8 mouse cellular contexts compared by ENCODE assay signal in genomic region chr11:68417831-68418230, GRCm38 (mm10). TPM values are rescaled to one million over a fixed set of nuclear protein-coding genes. Genes with fewer than 3 reads are reported as not detected.
DNase-seq lines count a peak whose midpoint lies in the region; ATAC-seq and TF ChIP-seq lines count a peak whose summit lies in the region.
"Had no signal": no experiment of that assay in that cellular context is flagged by ENCODE, and none has a peak within 500 bp of the region (broad histone marks: within the 10 kb centered on the region; RNA-seq: fewer than 3 reads in every experiment).

No protein-coding gene starts in this region.

- TF ChIP-seq EP300 in CH12.LX (IDR thresholded peaks at IDR 0.05; ENCODE audit: low read length), result no peak

- no peak for ATAC-seq in kidney, embryonic 15.5 days (replicated peaks; ENCODE audit: low FRiP score)
- peak; percentile 91 for ATAC-seq in activated CD4-positive, CD25-positive, alpha-beta regulatory T cell, adult 4 months

- peak; percentile 40 to 60 for DNase-seq in kidney, postnatal 4 days
- DNase-seq in CH12.LX (ENCODE audit: extremely low read depth), result peak; percentile 60
- peak; percentile 86 for DNase-seq in induced T-regulatory cell, adult 2 months (ENCODE audit: low read depth)
- peak; percentile 64 for DNase-seq in retina, postnatal 1 day
- no peak for DNase-seq in ovary, postnatal 36 days (ENCODE audit: low spot score)

- no peaks in the 10 kb centered on the region for H3K27me3 ChIP-seq in kidney, embryonic 15.5 days
- no peaks in the 10 kb centered on the region for H3K27me3 ChIP-seq in CH12.LX (replicated peaks)
- H3K27me3 ChIP-seq: liver, embryonic 15.5 days had no signal

- H3K36me3 ChIP-seq in kidney, embryonic 15.5 days, result no peaks in the 10 kb centered on the region
- H3K36me3 ChIP-seq in CH12.LX (replicated peaks in 1 of 2; ENCODE audit: control insufficient read depth in 1 of 2, insufficient read depth in 1 of 2, low read length in 1 of 2), result no peaks in the 10 kb centered on the region
- H3K36me3 ChIP-seq: liver, embryonic 15.5 days had no signal

- no peak overlapping the region for H3K27ac ChIP-seq in kidney, embryonic 15.5 days
- no peak overlapping the region for H3K27ac ChIP-seq in CH12.LX (ENCODE audit: insufficient read depth, low read depth)
- H3K27ac ChIP-seq: liver, embryonic 15.5 days had no signal

- no peak overlapping the region for H3K4me3 ChIP-seq in kidney, embryonic 15.5 days (replicated peaks)
- H3K4me3 ChIP-seq in CH12.LX (replicated peaks in 1 of 3; ENCODE audit: low read depth in 2 of 3, low read length in 2 of 3, poor library complexity in 1 of 3), result no peak overlapping the region
- H3K4me3 ChIP-seq: liver, embryonic 15.5 days had no signal

- no peaks in the 10 kb centered on the region for H3K4me1 ChIP-seq in kidney, embryonic 15.5 days
- H3K4me1 ChIP-seq in CH12.LX (ENCODE audit: control insufficient read depth in 1 of 2, insufficient read depth in 2 of 2), result peaks cover 0 to 7% of the 10 kb centered on the region in 2 experiments; a peak in 2 of 4 replicates
- H3K4me1 ChIP-seq: liver, embryonic 15.5 days had no signal

- no peak overlapping the region for H3K4me2 ChIP-seq in kidney, embryonic 15.5 days
- H3K4me2 ChIP-seq in CH12.LX (ENCODE audit: insufficient read depth, low read depth, poor library complexity, severe bottlenecking), result 0 out of 2 replicates have a peak overlapping the region, but pooled peaks have one; percentile 2
- H3K4me2 ChIP-seq: liver, embryonic 15.5 days had no signal

- in situ Hi-C loops in CH12.LX (cut with MboI; ENCODE audit: low pct_ligation_motif_present, low pct_unique_long_range_greater_than_20kb, low sequenced_read_pairs), result no loop called here

- no peak overlapping the region for H3K9ac ChIP-seq in kidney, embryonic 15.5 days
- H3K9ac ChIP-seq in CH12.LX (ENCODE audit: insufficient read depth, low read depth), result no peak overlapping the region
- H3K9ac ChIP-seq: liver, embryonic 15.5 days had no signal

- peak; percentile 94 to 98 for TF ChIP-seq CTCF in CH12.LX (conservative IDR thresholded peaks at IDR 0.05 in 1 of 2, IDR thresholded peaks at IDR 0.05 in 1 of 2; ENCODE audit: low read depth in 2 of 2, low read length in 2 of 2)

- dilution Hi-C loops in CH12.LX (cut with MboI; ENCODE audit: extremely low pct_ligation_motif_present, extremely low pct_unique_long_range_greater_than_20kb, low sequenced_read_pairs), result no loop called here

- H3K79me2 ChIP-seq in CH12.LX (replicated peaks; ENCODE audit: control insufficient read depth, extremely low read depth, insufficient read depth, poor library complexity, severe bottlenecking), result no peaks in the 10 kb centered on the region

- TF ChIP-seq RAD21 in CH12.LX (IDR thresholded peaks at IDR 0.05; ENCODE audit: low read depth, low read length), result peak; percentile 64

- TF ChIP-seq POLR2A in CH12.LX (IDR thresholded peaks at IDR 0.05; ENCODE audit: low read depth, low read length), result no peak

- no peaks in the 10 kb centered on the region; the same call in 1 of the 2 replicates for H3K9me3 ChIP-seq in kidney, embryonic 15.5 days (replicated peaks)
- H3K9me3 ChIP-seq in CH12.LX (replicated peaks; ENCODE audit: low read length), result peaks cover 11% of the 10 kb centered on the region
- H3K9me3 ChIP-seq: liver, embryonic 15.5 days had no signal

- 45% methylated on average over 9 of the region's 9 CpGs for WGBS in kidney, embryonic 15.5 days

TF ChIP-seq in CH12.LX, 34 proteins besides CTCF, POLR2A, EP300 and RAD21:
- TF ChIP-seq ZNF384 (IDR thresholded peaks at IDR 0.05; ENCODE audit: low read depth, low read length) (no peak), RCOR1 (conservative IDR thresholded peaks at IDR 0.05; ENCODE audit: low read depth, low read length) (no peak), UBTF (IDR thresholded peaks at IDR 0.05; ENCODE audit: low read depth, low read length) (no peak), TBP (conservative IDR thresholded peaks at IDR 0.05; ENCODE audit: low read depth, low read length) (no peak), USF2 (conservative IDR thresholded peaks at IDR 0.05; ENCODE audit: low read depth, low read length) (no peak), ZKSCAN1 (IDR thresholded peaks at IDR 0.05; ENCODE audit: borderline replicate concordance, low read depth, low read length) (no peak), ZC3H11A (IDR thresholded peaks at IDR 0.05; ENCODE audit: low read depth, low read length) (peak; percentile 8; the same call in 1 of the 2 replicates), JUND (conservative IDR thresholded peaks at IDR 0.05; ENCODE audit: low read depth, low read length) (0 out of 2 replicates have a peak, but pooled peaks have one; percentile 22), ELF1 (IDR thresholded peaks at IDR 0.05; ENCODE audit: low read depth, low read length) (peak; percentile 79), MYC (IDR thresholded peaks at IDR 0.05; ENCODE audit: low read depth, low read length) (no peak), GABPA (IDR thresholded peaks at IDR 0.05; ENCODE audit: insufficient replicate concordance, low read depth, low read length) (no peak), MAFK (IDR thresholded peaks at IDR 0.05; ENCODE audit: insufficient replicate concordance, low read length) (no peak), POLR2AphosphoS2 (IDR thresholded peaks at IDR 0.05; ENCODE audit: low read depth, low read length) (no peak), CHD2 (IDR thresholded peaks at IDR 0.05; ENCODE audit: low read length) (no peak), NELFE (IDR thresholded peaks at IDR 0.05; ENCODE audit: low read depth, low read length) (peak; percentile 38; the same call in 1 of the 2 replicates), HCFC1 (IDR thresholded peaks at IDR 0.05; ENCODE audit: low read depth, low read length) (peak; percentile 18; the same call in 1 of the 2 replicates), MAZ (IDR thresholded peaks at IDR 0.05; ENCODE audit: low read depth, low read length) (no peak), MAX (IDR thresholded peaks at IDR 0.05; ENCODE audit: low read length) (no peak), MXI1 (IDR thresholded peaks at IDR 0.05; ENCODE audit: low read depth, low read length) (no peak), IRF4 (IDR thresholded peaks at IDR 0.05; ENCODE audit: low read depth, low read length) (0 out of 2 replicates have a peak, but pooled peaks have one; percentile 27), JUN (IDR thresholded peaks at IDR 0.05; ENCODE audit: insufficient read depth, low read depth, low read length) (no peak), ZMIZ1 (IDR thresholded peaks at IDR 0.05; ENCODE audit: low read depth, low read length) (no peak), SIN3A (IDR thresholded peaks at IDR 0.05; ENCODE audit: low read length) (no peak), MEF2A (IDR thresholded peaks at IDR 0.05; ENCODE audit: borderline replicate concordance, low read depth, low read length) (0 out of 2 replicates have a peak, but pooled peaks have one; percentile 46), PAX5 (IDR thresholded peaks at IDR 0.05; ENCODE audit: low read length) (no peak), BHLHE40 (IDR thresholded peaks at IDR 0.05; ENCODE audit: low read depth, low read length) (no peak), USF1 (IDR thresholded peaks at IDR 0.05; ENCODE audit: low read depth, low read length) (no peak), KAT2A (IDR thresholded peaks at IDR 0.05; ENCODE audit: insufficient replicate concordance, low read length) (no peak), SMC3 (IDR thresholded peaks at IDR 0.05; ENCODE audit: low read depth, low read length) (peak; percentile 93), NRF1 (IDR thresholded peaks at IDR 0.05; ENCODE audit: low read depth, low read length) (no peak), TCF12 (IDR thresholded peaks at IDR 0.05; ENCODE audit: low read depth, low read length) (no peak), CHD1 (IDR thresholded peaks at IDR 0.05; ENCODE audit: low read depth, low read length) (no peak), ETS1 (conservative IDR thresholded peaks at IDR 0.05; ENCODE audit: low read depth, low read length) (no peak), E2F4 (IDR thresholded peaks at IDR 0.05; ENCODE audit: insufficient replicate concordance, low read depth, low read length) (no peak)

RNA-seq across cellular contexts. Expression of gene Pik3r5, which starts 14.1 kb away (rescaled TPM):
- 0.57 and 0.68 TPM in 2 replicates for polyA plus RNA-seq in kidney, embryonic 15.5 days (2015; fragmentation: Nextera tagmentation; extraction: Ambion mirVana)
- total RNA-seq in CH12.LX (2012; rRNA removed), result 5.7 and 8.3 TPM in 2 replicates
- total RNA-seq in CH12.LX (2014; rRNA removed), result 2.9 and 3.5 TPM in 2 replicates
- polyA plus RNA-seq in CH12.LX (2012; ENCODE audit: insufficient read length, low read depth), result 7.3 and 9.4 TPM in 2 replicates
- polyA plus RNA-seq in activated CD4-positive, CD25-positive, alpha-beta regulatory T cell, adult 4 months (2017; shearing (Covaris generic)), result 10 to 100 TPM; 17.1 to 20.0 TPM

RNA-seq across cellular contexts. Expression of gene Ntn1, which starts 17.2 kb away (rescaled TPM):
- polyA plus RNA-seq in kidney, embryonic 15.5 days (2015; fragmentation: Nextera tagmentation; extraction: Ambion mirVana), result 16.5 and 16.9 TPM in 2 replicates
- total RNA-seq in CH12.LX (2012; rRNA removed), result 0.38 and 0.59 TPM in 2 replicates
- total RNA-seq in CH12.LX (2014; rRNA removed), result 0.47 and 0.54 TPM in 2 replicates
- 0.78 and 1.2 TPM in 2 replicates for polyA plus RNA-seq in CH12.LX (2012; ENCODE audit: insufficient read length, low read depth)
- polyA plus RNA-seq in activated CD4-positive, CD25-positive, alpha-beta regulatory T cell, adult 4 months (2017; shearing (Covaris generic)), result under 1 TPM; 0.17 to 0.41 TPM
